Mouse (Mus musculus): ENCODE data around the gene Sik1.

DNA sequence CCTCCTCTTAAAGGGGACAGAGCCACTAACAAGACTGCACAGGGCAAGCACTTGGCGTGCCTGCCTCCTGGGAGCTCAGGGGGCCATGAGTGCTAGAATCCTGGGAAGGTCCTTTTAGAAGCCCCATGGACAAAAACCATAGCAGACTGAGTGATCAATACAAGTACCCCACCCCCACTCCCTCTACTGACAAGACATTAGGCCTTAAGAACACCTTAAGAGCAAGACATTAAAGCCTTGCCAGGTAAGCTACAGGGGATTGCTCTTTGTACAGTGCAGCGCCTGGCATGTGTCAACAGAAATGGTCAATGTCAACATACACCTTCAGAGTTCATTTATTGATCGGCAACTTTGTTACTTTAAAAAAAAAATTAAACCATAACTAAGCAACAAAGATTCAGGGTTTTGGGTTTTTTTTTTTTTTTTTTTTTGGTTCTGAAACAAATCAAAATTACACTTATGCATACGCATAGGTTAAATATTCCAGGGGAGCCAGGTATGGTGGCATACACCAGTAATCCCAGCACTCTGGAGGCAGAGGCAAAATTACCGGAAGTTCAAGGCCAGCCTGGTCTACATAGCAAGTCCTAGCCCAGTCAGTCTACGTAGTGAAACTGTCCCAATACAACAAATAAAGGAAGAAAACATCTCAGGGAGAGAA, 3.7 kb downstream of the Sik1 start:
- TF ChIP-seq CTCF (IDR thresholded peaks at IDR 0.05; ENCODE audit: borderline replicate concordance, extremely low read depth, insufficient read depth, insufficient read length) (no peak), POLR2A (IDR thresholded peaks at IDR 0.05; ENCODE audit: borderline replicate concordance, extremely low read depth, insufficient read depth, insufficient read length, poor library complexity, severe bottlenecking) (no peak)
